Mouse (Mus musculus): Measurements from ENCODE around the gene Ran.

Ran gene

DNA sequence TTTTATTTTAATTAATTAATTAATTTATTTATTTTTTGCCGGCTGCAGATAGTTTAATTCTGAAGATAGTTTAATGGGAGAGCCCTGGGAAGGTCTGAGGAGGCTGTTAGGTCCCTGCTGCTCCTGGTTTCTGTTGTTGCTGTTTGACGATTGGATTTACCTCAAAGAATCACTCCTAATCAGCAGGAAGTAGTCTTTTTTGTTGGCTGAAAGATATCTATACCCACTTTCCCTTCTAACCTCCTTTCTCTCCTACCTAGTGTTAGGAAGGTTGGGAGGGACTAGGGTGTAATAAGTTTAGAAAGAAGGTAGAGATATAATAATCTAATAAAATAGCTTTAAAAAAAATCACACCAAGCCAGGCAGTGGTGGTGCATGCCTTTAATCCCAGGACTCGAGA lies 4.8 kb upstream of the Ran start:
- DNase-seq (ENCODE audit: low spot score in 2 of 2): no peak

DNA sequence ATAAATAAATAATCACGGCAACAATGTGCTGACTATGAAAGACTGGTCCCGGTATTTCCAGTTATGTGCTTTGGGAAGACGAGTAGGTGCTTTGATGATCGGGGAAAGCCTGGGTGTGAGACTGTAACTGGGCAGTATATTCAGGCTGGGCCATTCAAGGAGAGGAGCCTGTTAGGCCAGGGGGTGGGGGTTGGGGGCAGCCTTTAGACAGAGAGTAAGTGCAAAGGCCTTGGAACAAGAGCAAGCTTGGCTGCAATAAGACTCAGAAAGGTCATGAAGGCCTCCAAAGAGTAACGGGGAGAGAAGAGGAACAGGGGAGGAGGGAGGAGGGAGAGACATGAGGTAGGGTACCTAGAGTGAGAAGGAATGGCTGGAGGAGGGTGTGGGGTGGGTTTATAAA lies 4.3 kb upstream of the Ran start:
- no peak for DNase-seq (ENCODE audit: low spot score in 2 of 2)

GRCm38 (mm10) chr5:129016370-129016769 lies 3.5 kb upstream of the Ran start:
- DNase-seq (ENCODE audit: low spot score in 2 of 2): no peak

- no peak for DNase-seq (ENCODE audit: low spot score in 2 of 2)
Measured at GRCm38 (mm10) chr5:129018782-129019489, 933 bp upstream of the Ran start.

- DNase-seq (ENCODE audit: low spot score in 2 of 2): no peak
Measured at GRCm38 (mm10) chr5:129020300-129020668, 415 bp downstream of the Ran start.

- peak in 1 of 2 experiments; percentile 37 for DNase-seq (ENCODE audit: low spot score in 2 of 2)
Measured at GRCm38 (mm10) chr5:129020731-129021130, 862 bp downstream of the Ran start.

DNA sequence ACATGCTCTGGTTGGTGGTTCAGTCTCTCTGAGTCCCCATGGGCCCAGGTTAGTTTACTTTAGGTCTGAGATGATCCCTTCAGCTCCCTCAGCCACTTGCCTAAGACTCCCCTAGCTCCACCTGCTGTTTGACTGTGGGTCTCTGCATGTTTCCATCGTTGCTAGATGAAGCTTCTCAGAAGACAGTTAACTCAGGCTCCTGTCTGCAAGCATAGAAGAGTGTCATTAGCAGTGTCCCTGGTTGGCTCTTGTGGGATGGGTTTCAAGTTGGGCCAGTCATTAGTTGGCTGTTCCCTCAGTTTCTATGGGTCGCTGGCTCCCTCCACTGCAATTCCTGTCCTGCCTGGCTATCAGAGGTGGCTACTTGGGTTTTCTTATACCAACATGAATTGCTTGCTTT lies 5.2 kb downstream of the Ran start:
- DNase-seq (ENCODE audit: low spot score in 2 of 2): no peak

DNA sequence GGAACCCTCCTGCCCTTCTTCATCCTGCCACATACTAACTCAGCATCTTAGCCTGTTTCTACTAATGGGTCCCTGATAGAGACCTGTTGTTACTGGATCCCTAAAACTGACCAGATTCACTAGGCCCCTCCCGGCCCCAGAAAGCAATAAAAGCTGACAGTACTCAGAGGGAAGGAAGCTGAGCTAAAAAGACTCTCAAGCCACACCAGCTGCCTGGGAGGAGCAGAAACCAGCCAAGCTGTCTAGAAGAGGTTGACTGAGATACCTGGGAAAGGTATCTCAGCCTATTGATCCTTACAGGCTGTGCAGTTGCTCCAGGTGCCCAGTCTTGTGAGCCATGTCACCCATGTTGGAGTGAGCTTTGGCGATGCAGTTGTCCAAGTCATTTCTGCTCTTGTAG lies 5.9 kb downstream of the Ran start:
- DNase-seq (ENCODE audit: low spot score in 2 of 2): no peak

- DNase-seq (ENCODE audit: low spot score in 2 of 2): no peak
Measured at GRCm38 (mm10) chr5:129026171-129026570, 6.3 kb downstream of the Ran start.

- no peak for DNase-seq (ENCODE audit: low spot score in 2 of 2)
Measured at GRCm38 (mm10) chr5:129026637-129027036, 6.8 kb downstream of the Ran start.

- DNase-seq (ENCODE audit: low spot score in 2 of 2): no peak
Measured at GRCm38 (mm10) chr5:129029131-129029723, 9.4 kb downstream of the Ran start.

DNA sequence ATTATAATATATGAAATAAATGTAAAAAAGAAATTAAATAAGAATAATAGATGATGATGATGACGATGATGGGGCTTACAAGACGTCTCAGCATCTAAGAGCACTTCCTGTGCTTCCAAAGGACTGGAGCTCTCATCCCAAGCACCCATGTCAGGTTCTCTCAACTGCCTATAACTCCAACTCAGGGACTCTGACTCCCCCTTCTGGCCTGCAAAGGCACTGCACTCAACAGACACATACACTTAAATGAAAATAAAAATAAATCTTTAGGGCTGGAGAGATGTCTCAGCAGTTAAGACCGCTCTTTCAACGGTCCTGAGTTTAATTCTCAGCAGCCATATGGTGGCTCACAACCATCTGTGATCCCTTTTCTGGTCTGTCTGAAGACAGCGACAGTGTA lies 16.8 kb downstream of the Ran start:
- no peak for DNase-seq (ENCODE audit: low spot score in 2 of 2)

GRCm38 (mm10) chr5:129037739-129038138 lies 17.9 kb downstream of the Ran start:
- no peak for DNase-seq (ENCODE audit: low spot score in 2 of 2)

GRCm38 (mm10) chr5:129045641-129046580 lies 26.0 kb downstream of the Ran start:
- DNase-seq (ENCODE audit: low spot score in 2 of 2): no peak

DNA sequence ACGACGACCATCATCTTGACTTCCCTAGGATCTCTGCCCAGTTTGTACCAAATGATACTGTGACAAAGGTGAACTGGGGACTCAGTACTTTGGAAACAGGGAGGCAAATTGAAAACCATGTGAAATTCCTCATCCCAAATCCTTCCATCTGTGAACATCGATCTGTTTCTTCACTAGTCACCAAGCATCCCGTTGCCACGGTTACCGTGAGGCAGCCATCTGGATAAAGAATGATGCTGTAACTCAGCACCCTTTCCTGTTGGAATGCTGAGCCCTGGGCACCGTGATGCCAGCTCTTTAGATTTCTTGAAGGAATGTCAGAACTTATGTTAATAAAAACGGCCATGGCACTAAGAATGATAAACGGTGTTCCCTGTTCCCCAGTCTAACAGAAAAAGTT lies 29.5 kb downstream of the Ran start:
- DNase-seq (ENCODE audit: low spot score in 2 of 2): peak in 1 of 2 experiments; percentile 22

DNA sequence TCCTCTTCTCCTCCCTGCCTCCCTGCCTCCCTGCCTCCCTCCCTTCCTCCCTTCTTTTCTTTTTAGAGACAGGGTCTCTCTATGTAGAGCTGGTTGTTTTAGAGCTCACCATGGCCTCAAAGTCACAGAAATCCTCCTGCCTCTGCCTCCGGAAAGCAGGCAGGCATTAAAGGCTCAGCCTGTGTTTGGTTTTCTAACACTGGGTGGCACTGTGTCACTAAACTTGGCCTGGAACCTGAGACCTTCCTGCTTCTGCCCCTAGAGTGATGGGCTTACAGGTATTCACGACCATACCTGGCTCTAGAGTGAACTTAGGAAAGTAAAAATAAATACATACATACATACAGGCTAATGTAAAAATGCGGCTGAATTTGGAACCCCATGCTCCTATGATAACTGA lies 32.0 kb downstream of the Ran start:
- no peak for DNase-seq (ENCODE audit: low spot score in 2 of 2)

DNA sequence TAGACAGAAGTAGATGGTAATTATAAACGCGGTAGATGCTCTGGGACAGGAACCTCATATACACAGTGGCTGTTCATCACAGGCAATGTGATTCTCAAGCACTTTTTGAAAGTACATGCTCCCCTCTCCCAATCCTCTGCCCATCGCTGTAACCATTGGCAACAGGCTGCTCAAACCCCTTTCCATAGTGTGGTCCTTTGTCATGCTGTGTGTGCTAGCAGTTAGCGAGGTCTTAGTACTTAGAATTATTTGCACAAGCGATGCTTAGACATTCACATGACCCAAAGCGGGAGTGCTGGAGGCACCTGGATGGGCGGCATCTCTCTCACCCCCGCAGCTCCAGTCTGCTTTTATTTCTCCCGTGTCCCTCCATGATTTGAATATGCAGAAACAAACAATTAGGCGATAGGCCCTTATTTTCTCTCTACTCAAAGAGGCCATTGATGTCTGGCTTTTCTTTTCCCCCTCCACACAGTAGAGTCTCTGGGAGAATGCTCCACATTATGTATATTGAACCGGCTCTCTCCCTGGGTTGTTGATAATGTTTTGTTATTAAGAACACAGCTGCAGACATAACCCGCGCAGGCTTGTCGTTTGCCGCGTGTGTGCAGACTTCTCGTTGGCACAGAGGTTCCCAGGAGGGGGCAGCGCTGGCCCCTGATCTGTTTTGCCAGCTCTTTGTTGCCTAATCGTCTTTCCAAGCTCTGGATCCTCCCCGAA lies 32.9 kb downstream of the Ran start:
- DNase-seq (ENCODE audit: low spot score in 2 of 2): no peak

DNA sequence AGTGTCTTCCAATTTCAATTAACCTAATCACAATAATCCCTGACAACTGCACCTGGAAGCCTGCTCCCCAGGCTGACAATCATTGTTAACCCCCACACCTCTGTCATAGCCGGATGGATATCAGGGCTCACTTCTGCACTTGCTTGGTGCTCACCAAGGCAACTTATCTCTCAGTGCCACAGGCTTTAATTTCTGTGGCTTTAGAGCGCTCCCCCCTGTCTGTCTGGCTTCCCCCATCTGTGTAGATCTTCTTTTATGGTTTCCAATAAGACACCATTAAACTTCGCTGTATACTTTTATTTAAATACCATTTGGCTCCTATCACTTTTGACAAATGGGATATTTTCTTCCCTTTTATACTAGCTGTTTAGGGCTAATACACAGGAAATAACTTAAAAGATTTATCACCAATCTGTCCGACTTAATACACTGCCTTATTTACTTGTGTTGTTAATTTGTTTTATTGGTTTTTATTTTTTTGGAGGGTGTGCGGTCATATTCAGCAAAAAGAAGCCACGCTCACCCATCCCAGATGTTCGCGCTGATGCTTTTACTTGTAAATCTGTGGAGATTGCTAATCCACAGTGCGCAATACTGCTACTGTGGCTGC lies 34.9 kb downstream of the Ran start:
- no peak for DNase-seq (ENCODE audit: low spot score in 2 of 2)

DNA sequence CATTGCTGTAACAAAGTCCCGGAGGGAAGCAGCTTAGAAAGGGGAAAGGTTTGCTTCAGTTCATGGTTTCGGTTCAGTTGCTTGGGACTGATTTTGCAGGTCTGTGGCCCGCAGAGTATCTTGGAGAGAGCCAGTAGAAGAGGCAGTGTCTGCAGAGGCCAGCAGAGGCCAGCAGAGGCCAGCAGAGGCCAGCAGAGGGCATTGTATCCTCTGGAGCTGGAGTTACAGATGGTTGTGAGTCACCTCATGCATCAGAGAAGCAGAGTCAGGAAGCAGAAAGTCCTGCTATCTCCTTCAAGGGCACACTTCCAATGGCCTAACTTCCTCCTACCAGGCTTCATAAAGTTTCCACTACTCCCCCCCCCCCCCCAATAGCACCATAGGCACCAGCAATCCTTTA lies 39.2 kb downstream of the Ran start:
- no peak for DNase-seq (ENCODE audit: low spot score in 2 of 2)

- peak; percentile 65 to 79 for DNase-seq (ENCODE audit: low spot score in 2 of 2)
Measured at GRCm38 (mm10) chr5:129061579-129061978, 41.7 kb downstream of the Ran start.

- DNase-seq (ENCODE audit: low spot score in 2 of 2): peak; percentile 85 to 86
Measured at GRCm38 (mm10) chr5:129063037-129063791, 43.3 kb downstream of the Ran start.
